Mouse (Mus musculus) liver, embryonic 15.5 days (tissue): ENCODE measurements around the gene Arl16. TPM values are rescaled to one million over a fixed set of nuclear protein-coding genes. Genes with fewer than 3 reads are reported as not detected.
"Not testable (repeated sequence)": the region's sequence is repeated elsewhere in the genome, so short reads cannot be mapped to it uniquely, and the experiment has no call there.

Experiments
- ATAC-seq: fragments of 200-750 bp; cut with Nextera tagmentation; 2 replicates; pipeline ENCODE4 v1.8.0; 2017; ENCODE audit warnings: moderate number of reproducible peaks, mild to moderate bottlenecking, moderate library complexity; ENCODE audit not compliant: insufficient read depth
- H3K27ac ChIP-seq: fragments of 300-500 bp; sonication (generic); replicated peaks from 2 replicates; pipeline ENCODE4 v1.5.1; 2015; ENCODE audit warnings: mild to moderate bottlenecking, inconsistent platforms
- H3K27me3 ChIP-seq: fragments of 300-500 bp; sonication (generic); 2 replicates; pipeline ENCODE4 v1.6.1; 2015; ENCODE audit warnings: mild to moderate bottlenecking, inconsistent platforms
- H3K36me3 ChIP-seq: fragments of 300-500 bp; sonication (generic); replicated peaks from 2 replicates; pipeline ENCODE4 v1.6.1; 2015; ENCODE audit warnings: moderate library complexity, mild to moderate bottlenecking, inconsistent platforms
- H3K4me1 ChIP-seq: fragments of 300-500 bp; sonication (generic); replicated peaks from 2 replicates; pipeline ENCODE4 v1.6.1; 2015; ENCODE audit warnings: inconsistent platforms
- H3K4me2 ChIP-seq: fragments of 300-500 bp; sonication (generic); 2 replicates; pipeline ENCODE4 v1.6.1; 2015; ENCODE audit warnings: moderate library complexity, mild to moderate bottlenecking, inconsistent platforms
- H3K4me3 ChIP-seq: fragments of 300-500 bp; sonication (generic); replicated peaks from 2 replicates; pipeline ENCODE4 v1.5.1; 2015; ENCODE audit warnings: mild to moderate bottlenecking, inconsistent platforms
- H3K9ac ChIP-seq: fragments of 300-500 bp; sonication (generic); 2 replicates; pipeline ENCODE4 v1.6.1; 2015; ENCODE audit warnings: moderate library complexity, mild to moderate bottlenecking, inconsistent platforms
- H3K9me3 ChIP-seq: fragments of 300-500 bp; sonication (generic); replicated peaks from 2 replicates; pipeline ENCODE4 v1.6.1; 2016; ENCODE audit warnings: inconsistent platforms
- WGBS: fragments of 180-500 bp; shearing (Covaris S2); methylation state at CpG from one replicate; pipeline ENCODE4 v1.1.7; 2015; ENCODE audit warnings: mixed read lengths; ENCODE audit not compliant: insufficient replicate concordance; 5-methylcytosine and 5-hydroxymethylcytosine counted together
- polyA plus RNA-seq: library from polyadenylated mRNA; unstranded; fragments of >200 nt; fragmentation: Nextera tagmentation; extraction: Ambion mirVana; gene quantifications from 2 replicates; pipeline ENCODE4 v1.2.1, GENCODE M21; 2015

Arl16 gene
- polyA plus RNA-seq, result 13.7 and 14.0 TPM in 2 replicates

- H3K27me3 ChIP-seq, result no peaks in the 10 kb centered on the region
- peaks cover 73% of the 10 kb centered on the region for H3K36me3 ChIP-seq
- H3K9me3 ChIP-seq, result no peaks in the 10 kb centered on the region
- peak within 1 kb of the TSS; percentile 81 for H3K27ac ChIP-seq
- peaks cover 35% of the 10 kb centered on the region for H3K4me1 ChIP-seq
- H3K9ac ChIP-seq, result peak within 1 kb of the TSS; percentile 88
- peak within 1 kb of the TSS; percentile 92 for H3K4me2 ChIP-seq
- H3K4me3 ChIP-seq, result peak within 1 kb of the TSS; percentile 95
- peak; percentile 100 for ATAC-seq
- WGBS, result under 1% methylated on average over 54 of the region's 54 CpGs
These were observed at the start of gene Arl16 for GRCm38 (mm10) chr11:120467051-120467735. TSS of gene Arl16 (minus strand) at chr11:120467607.

- WGBS, result 57% methylated on average over 4 of the region's 4 CpGs
- ATAC-seq, result no peak
- no peak overlapping the region for H3K4me2 ChIP-seq
- no peaks in the 10 kb centered on the region for H3K9me3 ChIP-seq
- peaks cover 49% of the 10 kb centered on the region for H3K4me1 ChIP-seq
- H3K9ac ChIP-seq, result no peak overlapping the region
- H3K4me3 ChIP-seq, result no peak overlapping the region
- no peaks in the 10 kb centered on the region for H3K36me3 ChIP-seq
- no peaks in the 10 kb centered on the region for H3K27me3 ChIP-seq
- H3K27ac ChIP-seq, result no peak overlapping the region
These were observed 49.7 kb upstream of the Arl16 start for GRCm38 (mm10) chr11:120517147-120517546.

GRCm38 (mm10) chr11:120515611-120516010 lies 48.2 kb upstream of the Arl16 start:
- ATAC-seq, result peak; percentile 32; the same call in 1 of the 2 replicates
- peaks cover 51% of the 10 kb centered on the region for H3K4me1 ChIP-seq
- 18% methylated on average over 17 of the region's 17 CpGs for WGBS
- H3K27me3 ChIP-seq, result no peaks in the 10 kb centered on the region
- H3K9ac ChIP-seq, result no peak overlapping the region
- H3K36me3 ChIP-seq, result no peaks in the 10 kb centered on the region
- H3K9me3 ChIP-seq, result no peaks in the 10 kb centered on the region
- H3K4me2 ChIP-seq, result no peak overlapping the region
- no peak overlapping the region for H3K27ac ChIP-seq
- H3K4me3 ChIP-seq, result no peak overlapping the region

GRCm38 (mm10) chr11:120514262-120514661 lies 46.9 kb upstream of the Arl16 start:
- H3K27ac ChIP-seq, H3K36me3 ChIP-seq, H3K4me2 ChIP-seq, H3K27me3 ChIP-seq, H3K4me3 ChIP-seq, ATAC-seq, H3K9ac ChIP-seq, H3K9me3 ChIP-seq: not testable (repeated sequence)
- peaks cover 50% of the 10 kb centered on the region for H3K4me1 ChIP-seq
- 75% methylated on average over 2 of the region's 2 CpGs for WGBS

- H3K9me3 ChIP-seq, result no peaks in the 10 kb centered on the region
- no peaks in the 10 kb centered on the region for H3K27me3 ChIP-seq
- H3K4me2 ChIP-seq, result no peak overlapping the region
- WGBS, result 69% methylated on average over 6 of the region's 6 CpGs
- no peak overlapping the region for H3K4me3 ChIP-seq
- H3K9ac ChIP-seq, result no peak overlapping the region
- H3K27ac ChIP-seq, result no peak overlapping the region
- no peak for ATAC-seq
- H3K36me3 ChIP-seq, result no peaks in the 10 kb centered on the region
- peaks cover 43% of the 10 kb centered on the region for H3K4me1 ChIP-seq
These were observed 45.5 kb upstream of the Arl16 start for GRCm38 (mm10) chr11:120512790-120513453.

GRCm38 (mm10) chr11:120510375-120511030 lies 43.1 kb upstream of the Arl16 start:
- H3K9ac ChIP-seq, result peak overlapping the region; percentile 54
- peak; percentile 70 for ATAC-seq

GRCm38 (mm10) chr11:120509940-120510339 lies 42.5 kb upstream of the Arl16 start:
- Histone ChIP-seq H3K4me2 (peak overlapping the region; percentile 73), H3K4me3 (peak overlapping the region; percentile 51; the same call in 1 of the 2 replicates), H3K4me1 (peaks cover 43% of the 10 kb centered on the region), H3K9ac (peak overlapping the region; percentile 54; the same call in 1 of the 2 replicates), H3K9me3 (no peaks in the 10 kb centered on the region), H3K27me3 (no peaks in the 10 kb centered on the region), H3K27ac (peak overlapping the region; percentile 84), H3K36me3 (no peaks in the 10 kb centered on the region)
- 14% methylated on average over 4 of the region's 4 CpGs for WGBS
- ATAC-seq, result peak; percentile 17; the same call in 1 of the 2 replicates

More at GRCm38 (mm10) chr11:120510375-120511030, 43.1 kb upstream of the Arl16 start:
- peak overlapping the region; percentile 84 for H3K27ac ChIP-seq
- no peaks in the 10 kb centered on the region for H3K9me3 ChIP-seq
- no peaks in the 10 kb centered on the region for H3K27me3 ChIP-seq
- 2% methylated on average over 16 of the region's 16 CpGs for WGBS
- H3K36me3 ChIP-seq, result no peaks in the 10 kb centered on the region
- peak overlapping the region; percentile 51 for H3K4me3 ChIP-seq
- H3K4me2 ChIP-seq, result peak overlapping the region; percentile 73
- H3K4me1 ChIP-seq, result peaks cover 46% of the 10 kb centered on the region

- Histone ChIP-seq H3K36me3 (no peaks in the 10 kb centered on the region), H3K4me3 (no peak overlapping the region), H3K9ac (no peak overlapping the region), H3K4me1 (peaks cover 43% of the 10 kb centered on the region), H3K27me3 (no peaks in the 10 kb centered on the region), H3K4me2 (no peak overlapping the region), H3K9me3 (no peaks in the 10 kb centered on the region), H3K27ac (no peak overlapping the region)
- ATAC-seq, result no peak
- WGBS, result 74% methylated on average over 9 of the region's 9 CpGs
These were observed 41.0 kb upstream of the Arl16 start for GRCm38 (mm10) chr11:120508290-120508870.

- no peak for ATAC-seq
- WGBS, result 62% methylated on average over 13 of the region's 13 CpGs
- Histone ChIP-seq H3K9me3 (no peaks in the 10 kb centered on the region), H3K4me2 (no peak overlapping the region), H3K36me3 (no peaks in the 10 kb centered on the region), H3K27me3 (no peaks in the 10 kb centered on the region), H3K4me3 (no peak overlapping the region), H3K27ac (no peak overlapping the region), H3K4me1 (peaks cover 43% of the 10 kb centered on the region), H3K9ac (no peak overlapping the region)
These were observed 40.3 kb upstream of the Arl16 start for GRCm38 (mm10) chr11:120507611-120508289.

- H3K4me2 ChIP-seq, result no peak overlapping the region
- H3K27me3 ChIP-seq, result no peaks in the 10 kb centered on the region
- H3K27ac ChIP-seq, result no peak overlapping the region
- 51% methylated on average over 4 of the region's 4 CpGs for WGBS
- no peak for ATAC-seq
- no peaks in the 10 kb centered on the region for H3K9me3 ChIP-seq
- H3K4me1 ChIP-seq, result peaks cover 43% of the 10 kb centered on the region
- H3K9ac ChIP-seq, result no peak overlapping the region
- no peak overlapping the region for H3K4me3 ChIP-seq
- no peaks in the 10 kb centered on the region for H3K36me3 ChIP-seq
These were observed 39.5 kb upstream of the Arl16 start for GRCm38 (mm10) chr11:120506899-120507298.
